Mouse (Mus musculus) MN1 (cell line): ENCODE data around the gene Igf1.

ENCODE experiments used
- DNase-seq: peaks from one replicate; pipeline ENCODE4 v3.0.0-alpha.2; 2016; ENCODE audit warnings: low spot score

Gene Igf1

DNA sequence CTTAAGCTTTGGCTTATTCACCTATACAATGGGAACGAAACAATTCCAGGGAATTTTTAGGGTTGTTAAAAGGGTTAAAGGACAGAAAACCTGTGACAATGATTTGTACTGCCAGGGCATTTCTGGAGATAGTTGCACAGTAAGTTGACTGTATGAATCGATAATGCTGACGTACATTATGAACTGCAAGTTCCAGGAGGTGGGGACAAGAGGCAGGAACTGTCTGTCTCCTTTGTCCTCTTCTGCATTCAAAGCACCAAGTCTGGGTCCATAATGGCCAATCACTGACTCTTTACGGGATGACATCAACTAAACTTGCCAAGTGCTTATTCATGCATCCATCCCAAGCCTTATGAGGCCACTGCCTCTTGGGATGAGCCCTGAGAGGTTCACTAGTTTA lies 39.3 kb downstream of the Igf1 start:
- DNase-seq: no peak

DNA sequence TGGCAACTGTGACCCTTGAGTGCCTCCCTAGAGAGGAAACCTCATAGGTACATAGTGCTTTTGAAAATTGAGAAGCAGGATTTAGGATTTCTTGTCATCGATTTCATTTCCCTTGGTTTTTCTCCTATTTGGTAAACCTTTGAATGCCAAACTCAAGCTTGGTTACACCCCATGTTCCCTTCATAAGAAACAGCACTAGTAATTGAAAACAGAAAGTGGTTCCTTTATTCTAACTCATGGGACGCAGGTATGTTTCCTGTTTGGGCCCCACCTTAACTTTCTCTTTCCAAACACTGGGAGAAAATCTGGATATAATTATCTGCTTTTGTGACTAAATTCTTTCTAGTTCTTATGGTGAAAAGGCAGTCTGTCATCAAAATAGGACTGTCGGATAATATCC lies 40.8 kb downstream of the Igf1 start:
- no peak for DNase-seq

DNA sequence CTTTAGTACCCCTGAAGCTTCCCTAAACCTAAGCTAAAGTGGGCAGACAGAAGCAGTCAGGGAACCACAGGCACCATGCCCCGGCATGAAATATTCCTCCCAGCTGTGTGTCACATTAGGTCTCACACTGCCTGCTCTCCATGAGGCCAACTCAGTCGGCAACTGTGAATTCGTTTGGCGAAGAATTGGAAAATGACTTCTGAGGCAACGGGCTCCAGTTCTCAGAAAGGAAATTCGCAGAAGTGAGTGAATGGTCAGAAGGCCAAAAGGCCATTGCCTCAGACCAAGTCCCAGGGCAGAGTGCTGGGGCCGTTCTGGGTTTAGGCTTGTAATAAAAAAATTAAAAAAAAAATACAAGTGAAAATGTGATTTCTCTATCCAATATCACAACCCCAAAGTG lies 43.9 kb downstream of the Igf1 start:
- no peak for DNase-seq

DNA sequence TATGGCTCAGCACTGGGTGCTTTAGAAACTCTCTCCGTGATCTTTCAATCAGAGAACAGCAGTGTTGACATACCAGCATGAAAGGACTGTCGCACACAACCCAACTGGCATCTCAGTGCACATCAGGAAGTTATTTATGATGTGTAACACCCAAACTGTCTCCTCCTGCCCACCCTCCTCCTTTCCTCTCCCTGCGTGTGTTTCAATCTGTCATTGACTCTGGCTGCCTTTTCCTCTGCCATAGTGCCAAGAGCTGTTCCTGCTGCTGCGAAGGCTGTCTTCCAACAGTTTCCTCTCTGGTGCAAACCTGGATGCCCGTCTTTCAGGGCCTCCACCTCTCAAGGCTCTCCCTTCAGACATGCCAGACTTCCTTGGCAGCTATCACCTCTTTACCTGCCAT lies 46.3 kb downstream of the Igf1 start:
- DNase-seq: no peak

DNA sequence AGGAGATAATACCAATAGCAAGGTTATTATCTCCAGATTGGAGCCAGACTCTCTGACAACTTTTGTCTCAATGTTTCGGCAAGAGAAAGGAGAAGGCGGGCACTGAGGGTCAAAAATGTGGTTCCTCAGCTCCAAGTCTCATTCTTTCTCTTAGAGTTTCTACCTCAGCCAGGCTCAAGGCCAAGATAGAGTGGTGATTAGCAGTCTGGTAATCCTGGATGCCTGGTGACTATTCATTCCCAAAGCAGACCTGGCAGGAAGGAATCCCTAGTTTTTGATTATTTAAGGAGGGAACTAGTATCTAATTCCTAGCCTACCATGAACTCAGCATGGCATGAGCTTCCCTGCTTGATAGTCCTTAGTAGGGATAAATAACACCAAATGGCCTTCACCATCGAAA lies 47.0 kb downstream of the Igf1 start:
- no peak for DNase-seq

DNA sequence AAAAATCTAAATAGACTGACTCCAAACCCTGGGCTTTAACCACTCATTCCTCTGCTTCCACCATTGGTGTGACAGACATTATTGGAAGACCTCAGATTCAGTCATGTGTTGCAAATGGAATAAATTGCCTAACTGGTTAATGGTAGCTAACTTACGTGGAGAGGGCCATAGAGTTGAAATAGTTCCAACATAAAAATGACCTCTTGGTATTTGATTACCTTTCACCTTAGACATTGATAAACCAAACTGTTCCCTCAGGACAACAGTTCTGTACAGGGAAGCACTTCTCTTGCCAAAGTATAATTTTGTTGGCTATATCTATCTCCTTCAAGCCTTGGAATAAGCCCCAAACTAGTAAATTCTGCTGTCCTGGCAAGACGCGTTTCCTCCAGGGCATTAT lies 48.1 kb downstream of the Igf1 start:
- no peak for DNase-seq

DNA sequence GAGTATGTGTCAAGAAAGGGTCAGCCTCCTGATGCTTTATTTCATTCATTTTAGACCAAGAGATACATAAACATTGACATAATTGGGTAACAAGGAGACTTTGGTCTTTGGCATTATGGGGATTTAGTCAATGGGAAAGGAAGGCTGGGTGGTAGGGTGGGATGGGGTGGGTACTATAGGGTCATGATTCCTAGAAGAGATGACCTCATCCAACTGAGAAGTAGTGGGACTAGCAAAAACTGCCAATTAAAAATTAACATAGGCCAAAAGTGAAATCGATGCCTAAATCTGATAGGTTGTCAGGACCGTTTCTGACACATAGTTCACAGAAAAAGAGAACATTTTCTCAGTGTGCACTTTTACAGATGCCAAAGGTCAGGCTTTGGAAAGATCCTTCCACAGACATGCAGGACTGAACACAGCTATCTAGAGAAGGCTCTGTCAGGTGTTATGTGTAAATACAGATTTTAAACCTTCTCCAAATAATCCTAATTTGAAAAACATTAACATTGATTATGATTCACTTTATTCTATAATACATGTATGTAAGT lies 48.8 kb downstream of the Igf1 start:
- no peak for DNase-seq

DNA sequence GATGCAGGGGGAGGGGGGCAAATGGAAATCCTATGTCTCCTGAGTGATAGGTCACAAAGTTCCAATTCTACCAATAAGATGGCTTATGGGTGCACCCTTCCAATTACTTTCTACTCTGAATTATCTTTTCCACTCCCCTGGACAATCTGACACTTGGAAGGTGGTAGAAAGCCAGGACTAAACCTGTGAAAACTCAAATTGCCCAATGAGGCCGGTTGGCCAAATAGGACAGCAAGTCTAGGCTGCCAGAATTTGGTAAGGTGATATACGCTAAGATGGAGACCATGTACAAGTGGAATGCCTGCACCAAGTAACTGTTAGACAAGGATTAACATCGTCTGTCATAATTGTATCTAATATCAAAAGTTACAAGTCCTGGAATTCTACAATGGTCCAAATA lies 55.8 kb downstream of the Igf1 start:
- no peak for DNase-seq

DNA sequence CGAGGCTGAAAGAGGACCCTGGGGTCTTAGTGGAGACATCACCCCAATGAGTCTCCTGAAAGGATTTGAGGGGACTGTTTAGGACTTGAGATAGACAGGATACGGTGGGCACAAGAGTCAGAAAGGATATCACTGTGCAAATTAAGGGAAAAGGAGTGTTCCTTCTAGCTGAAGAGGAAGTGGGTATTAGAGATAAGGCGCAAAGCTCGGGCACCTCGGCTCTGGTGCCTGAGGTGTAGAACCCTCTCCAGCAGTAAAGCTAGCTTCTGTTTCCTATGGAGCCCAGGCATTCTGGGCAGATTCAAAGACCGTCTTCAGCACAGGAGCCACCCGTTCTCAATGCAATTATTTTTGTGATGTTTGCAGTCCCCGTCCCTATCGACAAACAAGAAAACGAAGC lies 56.9 kb downstream of the Igf1 start:
- no peak for DNase-seq

DNA sequence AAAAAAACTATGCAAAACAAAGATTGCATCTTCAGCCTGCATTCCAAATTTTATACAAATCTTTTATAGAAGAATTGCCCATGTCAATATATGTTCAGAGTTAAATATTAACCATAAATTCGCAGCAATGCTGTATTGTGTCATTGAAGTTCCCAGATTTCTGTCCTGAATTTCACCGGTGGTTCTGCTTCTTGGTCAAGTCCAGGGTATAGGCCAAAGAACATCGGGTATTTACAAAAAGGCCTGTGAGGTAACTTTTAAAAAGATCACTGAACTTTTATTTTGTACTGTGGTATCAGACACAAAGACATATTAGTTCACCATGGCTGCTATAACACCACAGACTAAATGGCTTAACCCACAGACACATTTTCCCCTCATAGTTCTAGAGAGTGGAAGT lies 57.7 kb downstream of the Igf1 start:
- DNase-seq: no peak

DNA sequence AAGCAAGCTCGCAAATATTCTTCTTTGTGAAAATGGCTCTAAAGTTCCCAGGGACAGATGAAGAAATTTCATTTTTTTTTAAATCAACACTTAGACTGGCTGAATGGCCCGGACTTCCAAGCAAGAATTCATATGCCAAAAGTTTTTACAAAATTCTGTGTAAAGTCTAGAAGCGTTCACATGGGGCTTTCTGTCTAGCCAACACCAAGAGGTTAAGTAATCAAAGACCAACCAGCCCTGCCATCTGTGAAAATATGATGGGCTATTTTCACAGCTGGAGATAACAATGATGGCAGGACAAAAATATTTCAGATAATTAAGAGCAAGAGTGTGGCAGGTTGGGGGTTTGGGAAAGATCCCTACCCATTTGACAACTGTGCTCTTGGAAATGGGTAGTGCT lies 64.2 kb downstream of the Igf1 start:
- no peak for DNase-seq

DNA sequence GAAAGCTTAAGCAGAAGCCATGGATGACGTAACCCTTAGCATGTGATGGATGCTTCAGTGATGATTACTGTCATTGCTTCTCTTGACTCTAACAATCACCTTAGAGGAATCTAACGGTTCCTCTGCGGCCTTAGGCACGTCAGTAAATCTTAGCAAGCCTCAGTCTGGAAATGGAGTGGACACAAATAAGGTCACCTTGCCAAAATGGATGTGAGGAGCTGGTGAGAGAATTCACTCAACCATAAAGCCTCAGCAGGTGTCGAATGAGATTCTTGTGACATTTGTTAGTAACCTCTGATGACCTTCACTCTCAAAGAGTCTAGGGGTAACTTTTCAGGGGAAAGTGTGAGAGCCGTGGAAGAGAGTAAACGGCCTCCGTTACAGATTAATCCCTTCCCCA lies 68.5 kb downstream of the Igf1 start:
- DNase-seq: no peak

DNA sequence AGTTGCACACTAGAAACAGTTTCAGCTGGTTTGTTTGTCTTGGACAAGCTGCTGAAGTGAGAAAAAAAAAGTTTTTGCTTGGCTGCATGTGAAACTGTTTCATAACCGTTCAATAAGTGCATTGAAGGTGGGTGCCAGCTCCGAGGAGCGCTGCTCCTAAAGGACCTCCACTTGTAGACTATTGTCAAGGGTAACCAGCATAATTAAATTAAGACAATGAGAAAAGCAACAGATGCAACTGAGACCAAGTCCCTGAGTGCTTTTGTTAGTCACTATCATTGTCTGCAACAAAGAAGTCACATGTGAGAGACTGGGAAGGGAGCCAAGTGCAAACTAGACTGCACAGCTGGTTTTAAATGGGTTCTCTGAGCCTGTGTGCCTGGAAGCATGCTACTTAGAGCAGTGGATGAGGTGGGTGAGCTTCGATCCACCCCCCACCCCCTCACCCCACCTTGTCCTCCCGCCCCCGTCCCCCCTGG lies 69.1 kb downstream of the Igf1 start:
- peak; percentile 85 for DNase-seq

DNA sequence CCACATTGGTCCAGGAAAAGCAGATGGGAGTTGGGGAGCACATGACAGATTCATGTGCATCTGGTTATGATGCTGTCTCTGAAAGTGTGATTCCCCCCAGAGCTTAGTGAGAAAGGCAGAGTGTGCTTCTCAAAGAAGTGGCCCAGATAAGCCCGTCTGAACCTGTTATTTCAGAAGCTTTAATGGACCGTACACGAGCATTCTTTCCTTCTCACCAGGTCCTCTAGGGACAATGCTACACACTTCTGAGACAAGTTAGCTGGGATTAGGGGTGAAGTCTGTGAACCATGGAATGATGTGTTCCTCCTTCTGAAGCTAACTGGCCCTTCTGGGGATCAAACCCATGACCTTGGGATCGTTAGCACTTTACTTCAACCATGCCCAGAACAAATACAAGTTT lies 90.1 kb downstream of the Igf1 start:
- no peak for DNase-seq

DNA sequence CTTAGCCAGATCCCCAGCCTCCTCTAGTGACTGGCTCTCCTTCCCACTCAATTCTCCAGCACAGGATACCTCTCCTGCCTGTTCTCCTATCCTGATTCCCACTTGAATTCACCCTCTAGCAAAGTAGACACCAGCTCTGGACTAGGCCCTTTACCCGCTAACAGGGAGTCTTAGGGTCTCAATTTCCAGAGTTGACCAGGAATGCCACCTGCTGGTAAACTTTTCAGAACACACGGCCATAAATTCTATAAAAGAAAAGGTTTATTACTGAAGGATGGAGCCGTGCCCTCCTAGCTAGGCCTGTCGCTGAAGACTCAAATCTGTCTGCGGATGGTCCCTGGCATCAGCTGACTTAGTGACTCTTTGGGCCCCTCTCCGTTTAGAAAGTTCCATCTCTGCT lies 113.5 kb downstream of the Igf1 start:
- no peak for DNase-seq

DNA sequence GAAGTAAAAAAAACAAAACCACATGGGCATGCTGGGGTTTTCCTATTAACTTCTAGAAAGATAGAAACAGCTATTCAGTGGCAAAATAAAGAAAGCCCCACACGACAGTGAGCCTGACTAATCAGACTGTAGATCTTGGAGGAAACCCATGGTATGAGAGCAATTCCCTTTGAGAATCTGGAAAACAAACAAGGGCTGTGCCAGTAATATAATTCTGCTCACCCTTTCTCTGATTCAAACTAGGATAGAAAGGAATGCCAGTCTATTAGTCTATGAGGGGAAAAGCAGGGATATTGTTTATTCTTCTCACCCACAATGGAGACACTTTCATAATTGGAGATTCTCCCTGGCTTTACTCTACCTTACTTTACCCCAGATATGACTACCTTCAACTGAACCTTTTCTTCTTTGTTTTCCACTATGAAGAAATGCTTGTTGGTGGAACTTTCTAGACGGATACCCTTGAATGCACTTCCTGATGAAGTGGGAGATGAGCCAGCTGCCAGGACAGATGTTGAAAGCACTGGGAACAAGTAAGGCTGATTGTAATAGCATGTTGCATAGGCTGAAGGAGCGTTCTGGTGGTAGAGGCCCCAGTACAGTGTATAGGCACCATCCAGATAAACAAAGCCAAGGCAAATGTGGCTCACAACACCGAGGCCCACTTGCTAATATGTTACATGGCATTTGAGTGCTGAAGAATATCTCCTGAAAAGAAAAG lies 116.0 kb downstream of the Igf1 start:
- DNase-seq: no peak

DNA sequence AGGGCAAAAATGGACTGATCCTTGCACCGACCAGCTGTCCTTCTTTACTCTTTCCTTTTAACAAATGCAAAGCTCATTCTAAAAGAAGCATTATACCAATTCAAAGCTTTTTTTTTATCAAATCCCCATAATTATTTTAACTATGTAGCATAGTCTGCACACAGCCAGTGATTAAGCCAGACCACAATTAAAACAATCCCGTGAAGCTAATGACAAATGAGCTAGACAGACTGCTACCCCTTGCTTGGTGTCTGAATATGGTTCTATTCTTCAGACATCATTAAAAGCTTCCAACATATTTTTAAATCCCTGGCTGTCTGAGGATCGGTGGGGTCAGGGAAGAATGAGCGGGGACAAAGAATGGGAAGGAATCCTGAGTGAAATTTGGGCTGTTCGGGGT lies 127.3 kb downstream of the Igf1 start:
- no peak for DNase-seq

DNA sequence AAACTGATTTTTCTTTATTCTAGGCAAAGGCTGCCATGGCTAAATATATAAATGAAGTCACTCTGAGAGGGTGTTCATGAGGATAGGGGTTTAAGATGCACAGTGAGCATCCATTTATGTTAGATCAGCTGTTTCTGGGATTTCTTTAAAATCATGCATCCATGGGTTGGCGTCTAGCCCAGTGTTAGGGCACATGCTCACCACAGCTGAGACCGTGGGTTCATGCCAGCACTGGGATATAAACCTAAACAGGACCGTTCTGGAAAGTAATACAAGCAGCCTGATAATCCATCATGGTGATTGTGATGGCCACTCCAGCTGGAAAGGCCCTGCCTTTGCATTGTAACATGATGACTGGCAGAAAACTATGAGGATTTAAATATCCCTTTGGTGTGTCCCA lies 128.1 kb downstream of the Igf1 start:
- no peak for DNase-seq
